Mouse (Mus musculus) MEL (cell line): ENCODE measurements at regions not wholly inside any gene's neighbourhood (a gene's known extent, or its start where the extent isn't known, plus 50 kb on each side); places are given as distances from the start of the nearest gene placed in this dataset.

Source experiments
- CHD1 ChIP-seq: IDR thresholded peaks from 2 replicates; pipeline ENCODE4 v1.6.1; 2012; ENCODE audit warnings: low read depth, mild to moderate bottlenecking, inconsistent platforms, low read length, improper control_type of control experiment
- CTCF ChIP-seq, 3 experiments: IDR thresholded peaks in 2 of 3; conservative IDR thresholded peaks in 1 of 3; 2 replicates each; pipeline ENCODE4 v1.5.1; 2011 to 2012; ENCODE audit warnings: low read length in 3 of 3, low read depth in 2 of 3, mild to moderate bottlenecking in 2 of 3, improper control_type of control experiment in 1 of 3, inconsistent platforms in 1 of 3, mixed read lengths in 1 of 3, moderate library complexity in 1 of 3; ENCODE audit not compliant: control insufficient read depth in 1 of 3, insufficient read depth in 1 of 3, poor library complexity in 1 of 3, severe bottlenecking in 1 of 3
- ETS1 ChIP-seq: IDR thresholded peaks from 2 replicates; pipeline ENCODE4 v1.6.1; 2012; ENCODE audit warnings: low read depth, mild to moderate bottlenecking, inconsistent platforms, low read length, improper control_type of control experiment, moderate library complexity
- JUND ChIP-seq: IDR thresholded peaks from 2 replicates; pipeline ENCODE4 v1.6.1; 2011; ENCODE audit warnings: low read depth, mild to moderate bottlenecking, improper control_type of control experiment, low read length
- POLR2A ChIP-seq, 2 experiments: IDR thresholded peaks; 2 replicates each; pipeline ENCODE4 v1.6.1; 2011 to 2012; ENCODE audit warnings: low read length in 2 of 2, mild to moderate bottlenecking in 2 of 2, control low read depth in 1 of 2, improper control_type of control experiment in 1 of 2, low read depth in 1 of 2, moderate library complexity in 1 of 2; ENCODE audit not compliant: control insufficient read depth in 1 of 2, insufficient read depth in 1 of 2, poor library complexity in 1 of 2
- RAD21 ChIP-seq: IDR thresholded peaks from 2 replicates; pipeline ENCODE4 v1.6.1; 2011; ENCODE audit warnings: mild to moderate bottlenecking, low read depth, low read length, improper control_type of control experiment
- SIN3A ChIP-seq: IDR thresholded peaks from 2 replicates; pipeline ENCODE4 v1.6.1; 2012; ENCODE audit warnings: low read length, improper control_type of control experiment, inconsistent platforms
- TAL1 ChIP-seq: IDR thresholded peaks from 2 replicates; pipeline ENCODE4 v1.6.1; 2012; ENCODE audit warnings: mild to moderate bottlenecking, inconsistent platforms, low read length, moderate library complexity, mixed read lengths
- TBP ChIP-seq: IDR thresholded peaks from 2 replicates; pipeline ENCODE4 v1.8.0; 2011; ENCODE audit warnings: low read depth, low read length, improper control_type of control experiment
- ZMIZ1 ChIP-seq: IDR thresholded peaks from 2 replicates; pipeline ENCODE4 v1.6.1; 2012; ENCODE audit warnings: low read depth, mild to moderate bottlenecking, inconsistent platforms, low read length, improper control_type of control experiment, moderate library complexity

GRCm38 (mm10) chr8:39902251-39902650 is 772.6 kb upstream of the Adam24 start:
- TF ChIP-seq JUND = no peak
- TF ChIP-seq ETS1 = no peak
- no peak for TF ChIP-seq TBP
- TF ChIP-seq POLR2A (IDR thresholded peaks at IDR 0.05; ENCODE audit: control insufficient read depth in 1 of 2, insufficient read depth in 1 of 2, low read depth in 1 of 2, low read length in 2 of 2, poor library complexity in 1 of 2) = no peak
- no peak for TF ChIP-seq CTCF (IDR thresholded peaks at IDR 0.05 in 2 of 3, conservative IDR thresholded peaks at IDR 0.05 in 1 of 3; ENCODE audit: control insufficient read depth in 1 of 3, insufficient read depth in 1 of 3, low read depth in 2 of 3, low read length in 3 of 3, poor library complexity in 1 of 3, severe bottlenecking in 1 of 3)
- no peak for TF ChIP-seq TAL1
- no peak for TF ChIP-seq CHD1
- TF ChIP-seq RAD21 = no peak
- TF ChIP-seq SIN3A = no peak
- no peak for TF ChIP-seq ZMIZ1
